Mouse (Mus musculus) thymus, adult 2 months (tissue): ENCODE results near the gene Vmn1r65. TPM values are rescaled to one million over a fixed set of nuclear protein-coding genes. Genes with fewer than 3 reads are reported as not detected.
"Not testable (repeated sequence)": the region's sequence is repeated elsewhere in the genome, so short reads cannot be mapped to it uniquely, and the experiment has no call there.

Experiments used
- DNase-seq: peaks from one replicate; pipeline ENCODE4 v3.0.0; 2021
- H3K27ac ChIP-seq: fragments of 200-500 bp; 2 replicates; pipeline ENCODE4 v1.5.1; 2012; ENCODE audit warnings: low read length, control low read depth; ENCODE audit not compliant: control insufficient read depth, insufficient read depth
- H3K27me3 ChIP-seq: fragments of 200-500 bp; 2 replicates; pipeline ENCODE4 v1.6.1; 2012; ENCODE audit warnings: mild to moderate bottlenecking, low read length, moderate library complexity, mixed read lengths; ENCODE audit not compliant: control insufficient read depth, insufficient read depth
- H3K36me3 ChIP-seq: fragments of 200-500 bp; 2 replicates; pipeline ENCODE4 v1.6.1; 2012; ENCODE audit warnings: mild to moderate bottlenecking, low read length, moderate library complexity; ENCODE audit not compliant: control insufficient read depth, insufficient read depth
- H3K4me1 ChIP-seq: fragments of 200-500 bp; replicated peaks from 2 replicates; pipeline ENCODE4 v1.6.1; 2012; ENCODE audit warnings: low read length; ENCODE audit not compliant: control insufficient read depth, insufficient read depth
- H3K4me3 ChIP-seq: fragments of 200-500 bp; 2 replicates; pipeline ENCODE4 v1.5.1; 2012; ENCODE audit warnings: mild to moderate bottlenecking, low read length, control low read depth, moderate library complexity; ENCODE audit not compliant: control insufficient read depth, insufficient read depth
- CTCF ChIP-seq: fragments of 200-500 bp; IDR thresholded peaks from 2 replicates; pipeline ENCODE4 v1.5.1; 2012; ENCODE audit warnings: mild to moderate bottlenecking, control low read depth, low read length, moderate library complexity, borderline replicate concordance; ENCODE audit not compliant: control insufficient read depth, poor library complexity, insufficient read depth; ENCODE audit errors: extremely low read depth
- POLR2A ChIP-seq: fragments of 200-500 bp; IDR thresholded peaks from 2 replicates; pipeline ENCODE4 v1.6.1; 2012; ENCODE audit warnings: mild to moderate bottlenecking, low read length, control low read depth, moderate library complexity; ENCODE audit not compliant: control insufficient read depth, poor library complexity, insufficient read depth; ENCODE audit errors: extremely low read depth
- WGBS: fragments of 180-500 bp; shearing (Covaris S2); methylation state at CpG from one replicate; pipeline ENCODE4 v1.1.7; 2018; 5-methylcytosine and 5-hydroxymethylcytosine counted together
- polyA plus RNA-seq: library from polyadenylated mRNA; depleted of rRNA; stranded (reverse); fragments of >200 nt; gene quantifications from 2 replicates; pipeline ENCODE4 v1.2.3, GENCODE M21; 2012; rRNA removed

The Vmn1r65 gene
- polyA plus RNA-seq, result not detected in 2 replicates

- DNase-seq, result no peak
- 87% methylated on average over 1 of the region's 1 CpGs for WGBS
- no peaks in the 10 kb centered on the region for H3K36me3 ChIP-seq
These were observed at the start of gene Vmn1r65 for GRCm38 (mm10) chr7:6010910-6011309. Vmn1r65 (minus strand) TSS chr7:6011010.

GRCm38 (mm10) chr7:6044861-6045260 lies 34.1 kb upstream of the Vmn1r65 start, which contains the start of gene Nlrp4c:
Nlrp4c (plus strand) TSS chr7:6045161.
- TF ChIP-seq CTCF (no peak), POLR2A (no peak)
- Histone ChIP-seq H3K27me3 (no peaks in the 10 kb centered on the region), H3K4me1 (no peaks in the 10 kb centered on the region), H3K4me3 (no peak within 1 kb of the TSS), H3K27ac (no peak within 1 kb of the TSS), H3K36me3 (no peaks in the 10 kb centered on the region)
- no peak for DNase-seq
- WGBS, result 93% methylated on average over 11 of the region's 11 CpGs

More at GRCm38 (mm10) chr7:6010910-6011309, at the start of gene Vmn1r65:
- TF ChIP-seq POLR2A, result no peak
- TF ChIP-seq CTCF, result no peak
- Histone ChIP-seq H3K27ac (no peak within 1 kb of the TSS), H3K4me3 (no peak within 1 kb of the TSS), H3K4me1 (no peaks in the 10 kb centered on the region), H3K27me3 (no peaks in the 10 kb centered on the region)

- not testable (repeated sequence) for H3K36me3 ChIP-seq, H3K4me3 ChIP-seq, DNase-seq, H3K27ac ChIP-seq, H3K4me1 ChIP-seq, H3K27me3 ChIP-seq
- 89% methylated on average over 4 of the region's 4 CpGs for WGBS
These were observed 28.4 kb downstream of the Vmn1r65 start for GRCm38 (mm10) chr7:5982426-5982825.

- H3K27ac ChIP-seq, H3K27me3 ChIP-seq, H3K36me3 ChIP-seq, H3K4me1 ChIP-seq, H3K4me3 ChIP-seq, DNase-seq: not testable (repeated sequence)
- 86% methylated on average over 2 of the region's 2 CpGs for WGBS
These were observed 38.3 kb downstream of the Vmn1r65 start for GRCm38 (mm10) chr7:5972546-5972945.

Other genes starting within 250 kb of the Vmn1r65 start
- gene Vmn1r63, start 205.6 kb downstream of the Vmn1r65 start, polyA plus RNA-seq, result not detected in 2 replicates
- not detected in 2 replicates for gene Vmn1r64, start 126.5 kb downstream of the Vmn1r65 start, polyA plus RNA-seq
- not detected in 2 replicates for gene Nlrp4c, start 34.2 kb upstream of the Vmn1r65 start, polyA plus RNA-seq
- 58.2 and 62.9 TPM in 2 replicates for gene Zfp787, start 145.0 kb upstream of the Vmn1r65 start, polyA plus RNA-seq
- 73.1 and 78.6 TPM in 2 replicates for gene Zfp444, start 161.2 kb upstream of the Vmn1r65 start, polyA plus RNA-seq
- 0.32 TPM in 1 of 2 replicates, not detected in the other for gene Galp, start 186.1 kb upstream of the Vmn1r65 start, polyA plus RNA-seq
- not detected in 2 replicates for gene Zscan5b, start 211.3 kb upstream of the Vmn1r65 start, polyA plus RNA-seq
- not detected in 2 replicates for gene Epp13, start 241.7 kb upstream of the Vmn1r65 start, polyA plus RNA-seq